In the genomic region with DNA sequence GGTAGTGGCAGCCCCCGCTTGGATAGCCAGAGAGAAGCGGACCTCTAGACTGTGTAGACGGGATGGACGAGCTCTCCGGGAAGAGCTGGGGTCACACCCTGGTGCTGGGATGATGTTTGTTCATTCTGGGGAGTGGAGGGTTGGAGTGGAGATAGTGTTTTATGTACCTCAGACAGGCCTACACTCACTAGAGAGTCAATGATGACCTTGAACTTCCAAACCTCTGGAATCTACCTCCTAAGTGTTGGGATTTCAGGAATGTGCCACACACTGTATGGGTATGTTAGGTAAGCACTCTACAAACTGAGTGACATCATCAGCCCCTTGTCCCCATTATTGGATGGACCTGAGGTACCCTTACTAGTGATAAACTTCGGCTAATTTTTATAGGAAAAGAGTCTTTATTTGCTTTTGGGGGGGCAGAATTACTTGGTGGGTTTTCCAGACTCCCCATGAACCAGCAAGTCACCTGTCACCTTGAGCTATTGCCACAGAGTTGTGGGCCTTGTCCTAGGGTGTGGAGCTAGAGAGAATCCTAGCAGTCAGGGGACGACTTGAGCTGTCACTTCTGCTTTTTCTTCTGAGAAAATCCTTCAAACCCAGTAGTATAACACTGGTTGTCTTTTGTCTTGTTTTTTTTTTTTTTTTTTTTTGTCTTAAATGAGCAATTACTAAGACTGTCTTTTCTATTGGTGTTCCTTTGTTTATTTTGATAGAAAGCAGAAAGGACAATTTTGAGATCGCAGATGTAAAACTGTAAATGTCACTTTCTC, we compare ENCODE assay signal across 22 mouse cellular contexts. TPM values are rescaled to one million over a fixed set of nuclear protein-coding genes. Genes with fewer than 3 reads are reported as not detected.
DNase-seq lines count a peak whose midpoint lies in the region; ATAC-seq and TF ChIP-seq lines count a peak whose summit lies in the region.
"Had no signal": no experiment of that assay in that cellular context is flagged by ENCODE, and none has a peak within 500 bp of the region (broad histone marks: within the 10 kb centered on the region; RNA-seq: fewer than 3 reads in every experiment).

No protein-coding gene starts in this region.

- no peaks in the 10 kb centered on the region for H3K9me3 ChIP-seq in kidney, embryonic 15.5 days (replicated peaks)
- no peaks in the 10 kb centered on the region for H3K9me3 ChIP-seq in CH12.LX (replicated peaks; ENCODE audit: low read length)
- no peaks in the 10 kb centered on the region for H3K9me3 ChIP-seq in G1E (replicated peaks)
- H3K9me3 ChIP-seq: embryonic facial prominence, embryonic 10.5 days; forebrain, embryonic 13.5 days; hindbrain, embryonic 10.5 days; intestine, embryonic 15.5 days had no signal

- H3K4me2 ChIP-seq in kidney, embryonic 15.5 days = no peak overlapping the region
- H3K4me2 ChIP-seq in CH12.LX (ENCODE audit: insufficient read depth, low read depth, poor library complexity, severe bottlenecking) = no peak overlapping the region
- H3K4me2 ChIP-seq: forebrain, embryonic 13.5 days; hindbrain, embryonic 14.5 days; intestine, embryonic 15.5 days had no signal

- H3K27ac ChIP-seq in kidney, adult 2 months (ENCODE audit: insufficient read depth, low read depth, low read length) = peak overlapping the region; percentile 35; the same call in 1 of the 2 replicates
- H3K27ac ChIP-seq in kidney, embryonic 15.5 days = no peak overlapping the region
- H3K27ac ChIP-seq in CH12.LX (ENCODE audit: insufficient read depth, low read depth) = no peak overlapping the region
- H3K27ac ChIP-seq: embryonic facial prominence, embryonic 10.5 days; forebrain, embryonic 13.5 days; hindbrain, embryonic 10.5 days; hindbrain, embryonic 14.5 days; intestine, embryonic 15.5 days had no signal

- in situ Hi-C loops in CH12.LX (cut with MboI; ENCODE audit: low pct_ligation_motif_present, low pct_unique_long_range_greater_than_20kb, low sequenced_read_pairs) = no loop called here

- H3K36me3 ChIP-seq in kidney, adult 2 months (ENCODE audit: control insufficient read depth, insufficient read depth, low read length) = no peaks in the 10 kb centered on the region
- H3K36me3 ChIP-seq in kidney, embryonic 15.5 days = no peaks in the 10 kb centered on the region
- H3K36me3 ChIP-seq in CH12.LX (replicated peaks in 1 of 2; ENCODE audit: control insufficient read depth in 1 of 2, insufficient read depth in 1 of 2, low read length in 1 of 2) (no peaks in the 10 kb centered on the region), G1E (replicated peaks) (no peaks in the 10 kb centered on the region)
- H3K36me3 ChIP-seq: embryonic facial prominence, embryonic 10.5 days; hindbrain, embryonic 10.5 days; intestine, embryonic 15.5 days had no signal

- no peak for DNase-seq in kidney, adult 2 months
- DNase-seq in CH12.LX (ENCODE audit: extremely low read depth) (no peak), G1E (ENCODE audit: low spot score) (peak; percentile 38)
- DNase-seq in frontal cortex, postnatal 25 days (ENCODE audit: low spot score in 2 of 2) = no peak
- no peak for DNase-seq in lung, postnatal 25 days (ENCODE audit: low spot score)
- DNase-seq: adrenal gland, postnatal 14 days; B cell, adult 2 months; cerebellum, adult 2 months; cerebellum, postnatal 10 days; forebrain, postnatal 0 days; gastrocnemius, postnatal 36 days; heart, adult 18-20 months; kidney, adult 18-20 months had no signal

- no peak for TF ChIP-seq EP300 in CH12.LX (IDR thresholded peaks at IDR 0.05; ENCODE audit: low read length)

- TF ChIP-seq CTCF in kidney, adult 2 months (conservative IDR thresholded peaks at IDR 0.05; ENCODE audit: insufficient read depth, insufficient read length, low read depth, low read length) = no peak
- TF ChIP-seq CTCF in CH12.LX (conservative IDR thresholded peaks at IDR 0.05 in 1 of 2, IDR thresholded peaks at IDR 0.05 in 1 of 2; ENCODE audit: low read depth in 2 of 2, low read length in 2 of 2) = no peak
- TF ChIP-seq CTCF in G1E (IDR thresholded peaks at IDR 0.05; ENCODE audit: low read depth, low read length) = no peak

- no peak overlapping the region for H3K9ac ChIP-seq in kidney, embryonic 15.5 days
- no peak overlapping the region for H3K9ac ChIP-seq in CH12.LX (ENCODE audit: insufficient read depth, low read depth)
- H3K9ac ChIP-seq: forebrain, embryonic 13.5 days; forebrain, postnatal 0 days; hindbrain, embryonic 14.5 days; intestine, embryonic 15.5 days had no signal

- peaks cover 29% of the 10 kb centered on the region for H3K4me1 ChIP-seq in kidney, adult 2 months (ENCODE audit: control insufficient read depth, insufficient read depth, low read length)
- H3K4me1 ChIP-seq in kidney, embryonic 15.5 days = peaks cover 30% of the 10 kb centered on the region
- H3K4me1 ChIP-seq in CH12.LX (ENCODE audit: control insufficient read depth in 1 of 2, insufficient read depth in 2 of 2) = peaks cover 11 to 25% of the 10 kb centered on the region in 2 experiments
- peaks cover 69% of the 10 kb centered on the region for H3K4me1 ChIP-seq in G1E (ENCODE audit: insufficient read depth, low read depth, low read length)

- 94% methylated on average over 8 of the region's 8 CpGs for WGBS in kidney, adult 2 months
- 76% methylated on average over 8 of the region's 8 CpGs for WGBS in kidney, embryonic 15.5 days

- ATAC-seq in kidney, embryonic 15.5 days (replicated peaks; ENCODE audit: low FRiP score) = no peak
- no peak for ATAC-seq in G1E (ENCODE audit: extremely low read depth, insufficient number of reproducible peaks, low FRiP score, poor library complexity, severe bottlenecking)
- ATAC-seq in granulocyte monocyte progenitor cell, adult 5-6 weeks (replicated peaks; ENCODE audit: poor library complexity, severe bottlenecking) = peak; percentile 41
- ATAC-seq: activated CD4-positive, CD25-positive, alpha-beta regulatory T cell, adult 4 months; CD4-positive, CD25-positive, alpha-beta regulatory T cell, adult 4 months; forebrain, embryonic 13.5 days; forebrain, postnatal 0 days; intestine, embryonic 15.5 days had no signal

- no peaks in the 10 kb centered on the region for H3K27me3 ChIP-seq in kidney, adult 2 months (replicated peaks; ENCODE audit: control insufficient read depth, insufficient read depth, low read length)
- no peaks in the 10 kb centered on the region for H3K27me3 ChIP-seq in kidney, embryonic 15.5 days
- peaks cover 4% of the 10 kb centered on the region for H3K27me3 ChIP-seq in CH12.LX (replicated peaks)
- peaks cover 8% of the 10 kb centered on the region for H3K27me3 ChIP-seq in G1E (ENCODE audit: insufficient read depth, low read length)
- H3K27me3 ChIP-seq: forebrain, embryonic 13.5 days; intestine, embryonic 15.5 days had no signal

- no peak for TF ChIP-seq RAD21 in CH12.LX (IDR thresholded peaks at IDR 0.05; ENCODE audit: low read depth, low read length)

- H3K79me2 ChIP-seq in CH12.LX (replicated peaks; ENCODE audit: control insufficient read depth, extremely low read depth, insufficient read depth, poor library complexity, severe bottlenecking) = no peaks in the 10 kb centered on the region

- no peak overlapping the region for H3K4me3 ChIP-seq in kidney, adult 2 months (ENCODE audit: insufficient read depth, low read depth, low read length)
- H3K4me3 ChIP-seq in kidney, embryonic 15.5 days (replicated peaks) = no peak overlapping the region
- H3K4me3 ChIP-seq in CH12.LX (replicated peaks in 1 of 3; ENCODE audit: low read depth in 2 of 3, low read length in 2 of 3, poor library complexity in 1 of 3) (no peak overlapping the region), G1E (ENCODE audit: low read depth, low read length) (no peak overlapping the region)
- H3K4me3 ChIP-seq: embryonic facial prominence, embryonic 10.5 days; forebrain, embryonic 13.5 days; hindbrain, embryonic 10.5 days; intestine, embryonic 15.5 days had no signal

- dilution Hi-C loops in CH12.LX (cut with MboI; ENCODE audit: extremely low pct_ligation_motif_present, extremely low pct_unique_long_range_greater_than_20kb, low sequenced_read_pairs) = no loop called here

- TF ChIP-seq POLR2A in kidney, adult 2 months (IDR thresholded peaks at IDR 0.05; ENCODE audit: low read depth, low read length) = no peak
- no peak for TF ChIP-seq POLR2A in CH12.LX (IDR thresholded peaks at IDR 0.05; ENCODE audit: low read depth, low read length)

TF ChIP-seq in CH12.LX, 34 proteins besides CTCF, POLR2A, EP300 and RAD21:
- TF ChIP-seq IRF4 (IDR thresholded peaks at IDR 0.05; ENCODE audit: low read depth, low read length) (0 out of 2 replicates have a peak, but pooled peaks have one; percentile 28), USF1 (IDR thresholded peaks at IDR 0.05; ENCODE audit: low read depth, low read length) (no peak), GABPA (IDR thresholded peaks at IDR 0.05; ENCODE audit: insufficient replicate concordance, low read depth, low read length) (no peak), ZNF384 (IDR thresholded peaks at IDR 0.05; ENCODE audit: low read depth, low read length) (peak; percentile 67), RCOR1 (conservative IDR thresholded peaks at IDR 0.05; ENCODE audit: low read depth, low read length) (no peak), MEF2A (IDR thresholded peaks at IDR 0.05; ENCODE audit: borderline replicate concordance, low read depth, low read length) (no peak), SMC3 (IDR thresholded peaks at IDR 0.05; ENCODE audit: low read depth, low read length) (no peak), E2F4 (IDR thresholded peaks at IDR 0.05; ENCODE audit: insufficient replicate concordance, low read depth, low read length) (no peak)

RNA-seq across cellular contexts. Expression of a gene that starts 28.0 kb away (rescaled TPM):
- 24.4 and 26.3 TPM in 2 replicates for polyA plus RNA-seq in kidney, adult 2 months (2012; rRNA removed)
- polyA plus RNA-seq in kidney, embryonic 15.5 days (2015; fragmentation: Nextera tagmentation; extraction: Ambion mirVana) = 17.1 and 21.9 TPM in 2 replicates
- total RNA-seq in CH12.LX (2012; rRNA removed) = 8.6 and 9.4 TPM in 2 replicates
- 1.3 and 1.5 TPM in 2 replicates for total RNA-seq in CH12.LX (2014; rRNA removed)
- polyA plus RNA-seq in CH12.LX (2012; ENCODE audit: insufficient read length, low read depth) = 5.2 and 6.7 TPM in 2 replicates
- total RNA-seq in G1E (2014; fragmentation: Nextera tagmentation) = 35.6 and 69.0 TPM in 2 replicates
- total RNA-seq in G1E (2017) = 21.7 and 23.9 TPM in 2 replicates
- polyA plus RNA-seq in G1E (2012) = 19.0 and 26.5 TPM in 2 replicates
- 6.2 and 6.6 TPM in 2 replicates for total RNA-seq in granulocyte monocyte progenitor cell, adult 5-6 weeks (2014; fragmentation: Nextera tagmentation)
- total RNA-seq in granulocyte monocyte progenitor cell, adult 5-6 weeks (2017) = 3.6 and 4.4 TPM in 2 replicates

RNA-seq across cellular contexts. Expression of a gene that starts 43.5 kb away (rescaled TPM):
- 651 and 688 TPM in 2 replicates for polyA plus RNA-seq in kidney, adult 2 months (2012; rRNA removed)
- polyA plus RNA-seq in kidney, embryonic 15.5 days (2015; fragmentation: Nextera tagmentation; extraction: Ambion mirVana) = 633 and 674 TPM in 2 replicates
- total RNA-seq in CH12.LX (2012; rRNA removed) = 71.1 and 96.4 TPM in 2 replicates
- 20.8 and 21.5 TPM in 2 replicates for total RNA-seq in CH12.LX (2014; rRNA removed)
- polyA plus RNA-seq in CH12.LX (2012; ENCODE audit: insufficient read length, low read depth) = 13.6 and 21.1 TPM in 2 replicates
- total RNA-seq in G1E (2014; fragmentation: Nextera tagmentation) = 58.5 and 87.5 TPM in 2 replicates
- 98.7 and 106 TPM in 2 replicates for total RNA-seq in G1E (2017)
- polyA plus RNA-seq in G1E (2012) = 90.0 and 114 TPM in 2 replicates
- 259 and 298 TPM in 2 replicates for total RNA-seq in granulocyte monocyte progenitor cell, adult 5-6 weeks (2014; fragmentation: Nextera tagmentation)
- total RNA-seq in granulocyte monocyte progenitor cell, adult 5-6 weeks (2017) = 338 and 368 TPM in 2 replicates
